Mouse (Mus musculus): ENCODE measurements around the gene Arhgef25.

- no peak for TF ChIP-seq CTCF (IDR thresholded peaks at IDR 0.05; ENCODE audit: low read depth)
- no peak for TF ChIP-seq EP300 (IDR thresholded peaks at IDR 0.05; ENCODE audit: low read depth)
Observed at GRCm38 (mm10) chr10:127225732-127226131, 35.8 kb upstream of the Arhgef25 start.

All from liver, embryonic 14.5 days (tissue).